Mouse (Mus musculus) limb, embryonic 10.5 days (tissue): Measurements from ENCODE around the gene Eif2b1. TPM values are rescaled to one million over a fixed set of nuclear protein-coding genes. Genes with fewer than 3 reads are reported as not detected.

ENCODE experiments used
- DNase-seq: peaks from one replicate; pipeline ENCODE4 v3.0.0-alpha.2; 2017; ENCODE audit warnings: low spot score
- H3K27ac ChIP-seq: fragments of 300-500 bp; sonication (generic); 2 replicates; pipeline ENCODE4 v1.5.1; 2016; ENCODE audit warnings: mild to moderate bottlenecking
- H3K27me3 ChIP-seq: fragments of 300-500 bp; sonication (generic); 2 replicates; pipeline ENCODE4 v1.6.1; 2016; ENCODE audit warnings: low read depth, mild to moderate bottlenecking; ENCODE audit not compliant: poor library complexity, severe bottlenecking
- H3K36me3 ChIP-seq: fragments of 300-500 bp; sonication (generic); 2 replicates; pipeline ENCODE4 v1.6.1; 2016; ENCODE audit warnings: mild to moderate bottlenecking, moderate library complexity
- H3K4me1 ChIP-seq: fragments of 300-500 bp; sonication (generic); 2 replicates; pipeline ENCODE4 v1.6.1; 2016
- H3K4me3 ChIP-seq: fragments of 300-500 bp; sonication (generic); 2 replicates; pipeline ENCODE4 v1.5.1; 2016; ENCODE audit warnings: mild to moderate bottlenecking, moderate library complexity
- H3K9me3 ChIP-seq: fragments of 300-500 bp; sonication (generic); replicated peaks from 2 replicates; pipeline ENCODE4 v1.6.1; 2016; ENCODE audit warnings: mild to moderate bottlenecking
- WGBS: fragments of 180-500 bp; shearing (Covaris S2); methylation state at CpG from one replicate; pipeline ENCODE4 v1.1.7; 2016; 5-methylcytosine and 5-hydroxymethylcytosine counted together
- polyA plus RNA-seq: library from polyadenylated mRNA; unstranded; fragments of >200 nt; fragmentation: Nextera tagmentation; extraction: Ambion mirVana; gene quantifications from 2 replicates; pipeline ENCODE4 v1.2.1, GENCODE M21; 2016

Gene Eif2b1
- polyA plus RNA-seq, 1 experiment from 2014 or later, result 89.6 TPM

DNA sequence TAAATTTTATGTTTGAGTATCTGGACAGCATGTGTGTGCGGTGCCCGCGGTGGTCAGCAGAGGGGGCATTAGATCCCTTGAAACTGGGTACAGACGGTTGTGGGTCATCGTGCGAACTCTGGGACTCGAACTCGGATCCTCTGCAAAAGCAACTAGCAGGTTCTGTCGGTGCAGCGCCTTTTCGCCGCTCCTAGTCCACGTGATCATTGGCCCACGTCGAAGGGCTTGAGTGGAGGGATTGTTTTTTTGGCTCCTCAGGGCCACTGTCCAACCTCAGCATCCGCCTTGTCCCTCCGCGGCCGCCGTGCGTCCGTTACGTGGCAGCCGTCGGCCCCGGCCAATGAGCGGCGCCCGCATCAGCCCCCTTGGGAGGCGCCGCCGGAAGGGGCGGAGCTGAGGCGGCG is 38.5 kb downstream of the Eif2b1 start, which contains the start of gene Tmed2:
Gene Tmed2 (plus strand): TSS at position 313 of the 404 bp plus-strand sequence.
- Histone ChIP-seq H3K4me3 (peak within 1 kb of the TSS; percentile 99), H3K27me3 (no peaks in the 10 kb centered on the region), H3K4me1 (peaks cover 21% of the 10 kb centered on the region), H3K27ac (peak within 1 kb of the TSS; percentile 94), H3K9me3 (no peaks in the 10 kb centered on the region), H3K36me3 (peaks cover 32% of the 10 kb centered on the region)
- under 1% methylated on average over 35 of the region's 35 CpGs for WGBS
- DNase-seq, result peak; percentile 93

DNA sequence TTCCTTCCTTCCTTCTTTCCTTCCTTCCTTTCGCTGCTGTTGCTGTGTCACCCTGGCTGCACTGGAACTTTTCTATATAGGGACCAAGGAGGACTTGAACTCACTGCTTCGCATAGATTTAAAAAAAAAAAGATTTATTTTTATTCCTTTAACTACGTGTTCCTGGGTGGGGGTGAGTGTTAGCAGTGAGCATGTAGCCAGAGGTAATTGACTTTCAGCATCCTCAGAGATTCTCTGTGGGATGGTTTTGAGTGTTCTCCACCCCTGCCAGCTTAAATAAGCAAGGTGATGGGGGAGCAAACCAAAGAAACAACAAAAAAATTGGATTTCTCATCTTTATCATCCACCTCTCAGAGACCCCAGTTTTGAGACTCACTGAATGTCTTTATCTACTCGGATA is 39.0 kb downstream of the Eif2b1 start:
- peaks cover 27% of the 10 kb centered on the region for H3K36me3 ChIP-seq
- H3K27me3 ChIP-seq, result no peaks in the 10 kb centered on the region
- H3K9me3 ChIP-seq, result no peaks in the 10 kb centered on the region
- WGBS, result 70% methylated on average over 4 of the region's 4 CpGs
- H3K4me1 ChIP-seq, result peaks cover 21% of the 10 kb centered on the region
- peak overlapping the region; percentile 94 for H3K27ac ChIP-seq
- no peak for DNase-seq
- H3K4me3 ChIP-seq, result peak overlapping the region; percentile 99

DNA sequence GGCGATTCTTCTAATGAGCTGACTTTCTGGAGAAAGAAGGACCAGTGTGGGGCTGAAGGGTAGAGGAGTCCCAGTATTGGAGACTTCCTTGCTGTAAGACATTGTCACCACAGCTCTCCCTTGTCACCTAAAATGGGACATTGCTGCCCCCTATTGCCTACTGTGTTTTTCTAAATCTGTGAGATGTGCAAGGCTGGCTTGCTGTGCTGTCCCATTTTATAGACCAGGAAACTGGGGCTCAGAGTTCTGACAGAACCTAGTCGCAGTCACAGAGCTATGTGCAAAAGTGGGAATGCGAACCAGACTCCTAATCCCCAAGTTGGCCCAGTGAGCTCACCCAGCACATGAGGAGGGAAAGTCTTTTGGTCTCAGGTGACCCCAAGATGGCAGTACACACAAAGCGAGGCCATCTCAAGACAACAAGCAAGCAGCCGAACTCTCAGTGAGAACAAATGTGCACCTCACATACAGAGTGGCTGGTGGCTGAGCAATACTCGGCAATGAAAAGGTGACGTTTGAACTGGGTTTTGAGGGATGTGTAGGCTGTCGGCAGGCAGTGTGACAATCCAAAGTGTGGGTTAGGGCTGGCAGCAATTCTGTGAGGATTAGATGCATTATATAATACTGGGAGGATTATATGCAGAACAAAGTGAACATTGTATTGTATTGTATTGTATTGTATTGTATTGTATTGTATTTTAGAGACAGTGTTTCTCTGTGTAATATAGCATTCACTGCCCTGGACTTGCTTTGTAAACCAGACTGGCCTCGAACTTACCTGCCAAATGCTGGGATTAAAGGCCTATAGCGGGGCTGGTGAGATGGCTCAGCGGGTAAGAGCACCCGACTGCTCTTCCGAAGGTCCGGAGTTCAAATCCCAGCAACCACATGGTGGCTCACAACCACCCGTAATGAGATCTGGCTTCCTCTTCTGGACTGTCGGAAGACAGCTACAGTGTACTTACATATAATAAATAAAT is 39.8 kb downstream of the Eif2b1 start:
- no peaks in the 10 kb centered on the region for H3K9me3 ChIP-seq
- no peak for DNase-seq
- 81% methylated on average over 16 of the region's 16 CpGs for WGBS

DNA sequence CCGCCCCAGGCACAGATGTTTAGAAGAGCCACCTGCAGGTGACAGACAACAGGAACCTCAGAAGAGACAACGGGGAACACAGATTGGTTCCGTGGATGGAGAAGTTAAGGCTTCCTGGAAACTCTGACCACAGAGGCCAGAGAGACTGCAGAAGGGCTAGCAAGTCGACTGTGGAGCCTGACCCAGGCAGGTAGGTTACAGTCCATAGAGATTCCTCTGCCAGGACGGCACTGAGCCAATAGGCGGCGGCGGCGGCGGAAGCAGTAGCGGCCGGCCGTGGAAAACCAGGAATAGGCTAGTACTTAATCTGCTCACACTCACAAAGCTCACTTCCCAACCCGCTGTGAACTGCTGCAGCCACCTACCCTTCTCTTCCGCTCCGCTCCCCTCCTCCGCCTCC is 42.2 kb downstream of the Eif2b1 start:
- H3K36me3 ChIP-seq, result no peaks in the 10 kb centered on the region
- peak overlapping the region; percentile 40 for H3K4me3 ChIP-seq
- DNase-seq, result peak; percentile 59
- no peaks in the 10 kb centered on the region for H3K27me3 ChIP-seq
- 3% methylated on average over 17 of the region's 17 CpGs for WGBS
- H3K9me3 ChIP-seq, result no peaks in the 10 kb centered on the region
- H3K4me1 ChIP-seq, result peaks cover 22% of the 10 kb centered on the region
- H3K27ac ChIP-seq, result peak overlapping the region; percentile 66

More for the DNA sequence above, 39.8 kb downstream of the Eif2b1 start:
- H3K4me3 ChIP-seq, result no peak overlapping the region
- H3K27ac ChIP-seq, result no peak overlapping the region
- H3K27me3 ChIP-seq, result no peaks in the 10 kb centered on the region
- peaks cover 19% of the 10 kb centered on the region for H3K36me3 ChIP-seq
- peaks cover 21% of the 10 kb centered on the region for H3K4me1 ChIP-seq

DNA sequence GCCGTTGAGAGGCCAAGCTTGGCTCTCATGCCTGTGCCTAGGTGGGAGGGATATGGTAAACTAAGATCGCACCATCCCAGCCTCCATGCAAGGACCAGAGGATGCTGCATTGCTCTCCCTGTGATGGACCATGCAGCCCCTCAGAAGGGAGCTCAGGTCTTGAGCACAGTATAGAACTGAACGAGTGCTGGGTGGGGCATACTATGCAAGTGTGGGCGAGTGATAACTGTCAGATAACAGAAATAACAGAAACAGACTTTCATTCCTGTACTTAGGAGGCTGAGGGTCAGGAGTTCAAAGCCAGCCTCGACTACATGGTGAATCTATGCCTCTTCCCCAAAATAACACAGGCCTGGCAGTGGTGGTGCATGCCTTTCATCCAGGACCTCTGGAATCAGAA is 43.9 kb downstream of the Eif2b1 start:
- Histone ChIP-seq H3K27me3 (no peaks in the 10 kb centered on the region), H3K9me3 (no peaks in the 10 kb centered on the region), H3K27ac (no peak overlapping the region), H3K4me3 (no peak overlapping the region), H3K4me1 (peaks cover 29% of the 10 kb centered on the region), H3K36me3 (no peaks in the 10 kb centered on the region)
- no peak for DNase-seq
- whole genome bisulfite sequencing, result 79% methylated on average over 5 of the region's 5 CpGs

DNA sequence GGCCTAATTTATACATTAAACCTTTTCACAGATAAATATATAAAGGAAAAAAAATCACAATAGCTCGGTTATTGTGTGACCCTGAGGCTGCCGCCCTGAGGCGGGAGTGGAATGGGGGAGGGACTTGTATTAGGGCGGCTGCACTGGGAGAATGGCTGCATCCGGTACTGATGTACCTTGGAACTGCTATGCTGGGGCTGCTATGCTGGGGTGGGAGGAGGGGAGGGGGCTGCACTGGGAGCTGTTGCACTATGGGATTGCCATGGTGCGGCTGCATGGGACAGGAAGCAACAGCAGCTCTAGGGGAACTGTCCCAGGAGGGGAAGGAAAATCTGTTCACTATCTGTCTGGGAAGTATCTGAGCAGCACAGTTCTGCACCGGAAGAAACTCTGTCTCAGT is 46.5 kb downstream of the Eif2b1 start:
- H3K27ac ChIP-seq, result peak overlapping the region; percentile 92; the same call in 1 of the 2 replicates
- peaks cover 3% of the 10 kb centered on the region; the same call in 1 of the 2 replicates for H3K36me3 ChIP-seq
- H3K27me3 ChIP-seq, result no peaks in the 10 kb centered on the region
- 50% methylated on average over 7 of the region's 7 CpGs for WGBS
- H3K9me3 ChIP-seq, result no peaks in the 10 kb centered on the region
- peaks cover 50% of the 10 kb centered on the region for H3K4me1 ChIP-seq
- peak overlapping the region; percentile 76; the same call in 1 of the 2 replicates for H3K4me3 ChIP-seq
- DNase-seq, result peak; percentile 53

DNA sequence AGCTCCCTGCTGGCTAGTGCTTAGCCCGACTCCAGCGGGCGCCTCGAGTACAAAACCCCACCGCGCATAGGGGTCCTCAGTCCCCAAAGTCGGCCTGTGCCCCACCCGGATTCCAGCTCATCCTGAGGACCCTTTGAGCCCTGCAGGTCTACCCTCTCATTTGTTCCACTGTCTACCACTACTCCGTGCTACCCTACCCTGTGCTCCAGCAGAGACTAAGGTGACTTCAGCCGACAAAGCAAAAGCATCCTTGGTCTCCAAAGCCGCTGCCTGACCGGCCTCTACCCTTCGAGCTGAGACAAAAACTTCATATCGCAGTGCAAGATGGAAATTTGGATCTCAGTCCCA is 47.4 kb downstream of the Eif2b1 start:
- Histone ChIP-seq H3K9me3 (no peaks in the 10 kb centered on the region), H3K4me3 (peak overlapping the region; percentile 76), H3K4me1 (peaks cover 44% of the 10 kb centered on the region), H3K27me3 (no peaks in the 10 kb centered on the region), H3K27ac (peak overlapping the region; percentile 92), H3K36me3 (peaks cover 9% of the 10 kb centered on the region)
- no peak for DNase-seq
- 13% methylated on average over 14 of the region's 14 CpGs for WGBS

DNA sequence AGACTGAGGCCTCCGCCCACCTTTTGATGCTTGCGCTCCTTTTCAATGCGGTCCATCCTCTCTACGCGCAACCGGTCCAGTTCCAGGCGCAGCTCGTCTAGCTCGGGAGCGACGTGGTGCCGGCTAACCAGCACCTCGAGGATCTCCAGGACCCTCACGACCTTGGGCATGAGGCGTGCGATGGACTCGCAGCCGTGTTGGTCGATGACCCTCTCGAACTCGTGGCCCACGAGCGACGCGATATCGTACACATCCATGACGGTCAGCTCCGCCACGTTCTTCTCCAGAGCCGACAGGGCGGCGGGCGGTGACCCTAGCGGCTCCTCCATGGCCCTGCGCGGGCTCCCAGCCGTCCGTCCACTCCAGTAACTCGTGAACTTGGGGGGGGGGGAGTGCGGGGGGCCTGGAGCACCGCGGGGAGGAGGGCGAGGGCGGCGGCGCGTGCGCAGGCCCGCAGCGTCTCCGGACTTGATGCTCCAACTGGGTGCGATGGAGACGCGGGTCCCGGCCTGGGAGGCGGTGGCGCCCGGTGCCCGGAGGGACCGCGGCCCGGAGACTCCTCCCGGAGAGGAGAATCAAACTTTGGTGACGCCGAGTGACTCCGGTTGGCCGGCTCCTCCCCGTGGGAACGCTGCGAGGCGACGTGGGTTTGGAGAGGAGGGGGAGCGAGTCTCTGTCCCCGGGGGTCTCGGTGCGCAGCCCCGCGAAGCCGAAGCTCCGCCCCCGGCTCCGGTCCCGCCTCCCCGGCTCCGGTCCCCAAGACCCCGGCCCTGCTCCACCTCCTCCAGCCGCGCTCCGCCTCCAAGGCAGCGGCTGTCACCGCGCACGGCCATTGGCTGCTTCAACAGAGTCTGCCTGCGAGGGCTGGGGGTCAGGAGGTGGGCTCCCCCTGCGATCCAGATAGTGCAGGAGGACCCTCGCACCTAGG is 48.0 kb downstream of the Eif2b1 start, which contains the start of gene Rilpl1:
Gene Rilpl1 (minus strand): TSS at position 737 of the 928 bp plus-strand sequence.
- H3K4me1 ChIP-seq, result peaks cover 42% of the 10 kb centered on the region

DNA sequence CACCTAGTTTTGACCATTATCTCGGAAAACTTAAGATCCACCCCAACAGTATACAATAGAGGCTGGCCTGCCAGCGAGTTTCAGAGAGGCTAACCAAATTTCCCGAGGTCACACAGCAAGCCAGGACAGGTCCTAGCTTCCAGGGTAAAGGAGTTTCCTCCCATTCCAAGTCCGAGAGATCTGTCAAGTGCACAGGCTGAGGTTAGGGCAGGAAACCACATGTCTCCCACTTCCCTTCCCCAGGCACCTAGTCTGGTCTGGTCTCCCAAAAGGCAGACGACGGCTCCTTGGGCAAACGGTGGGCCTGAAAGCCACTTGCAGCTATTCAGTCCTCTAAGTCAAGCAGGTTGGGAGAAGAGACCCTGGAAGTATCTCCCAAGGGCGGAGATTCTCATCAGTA is 49.2 kb downstream of the Eif2b1 start:
- peak overlapping the region; percentile 92 for H3K27ac ChIP-seq
- peaks cover 26% of the 10 kb centered on the region for H3K36me3 ChIP-seq
- peaks cover 42% of the 10 kb centered on the region for H3K4me1 ChIP-seq
- DNase-seq, result no peak
- no peaks in the 10 kb centered on the region for H3K27me3 ChIP-seq
- 54% methylated on average over 8 of the region's 8 CpGs for WGBS
- peak overlapping the region; percentile 76 for H3K4me3 ChIP-seq
- no peaks in the 10 kb centered on the region for H3K9me3 ChIP-seq

More for the DNA sequence above, 48.0 kb downstream of the Eif2b1 start, which contains the start of gene Rilpl1:
- Histone ChIP-seq H3K9me3 (no peaks in the 10 kb centered on the region), H3K27me3 (no peaks in the 10 kb centered on the region), H3K4me3 (peak within 1 kb of the TSS; percentile 76), H3K36me3 (peaks cover 16% of the 10 kb centered on the region), H3K27ac (peak within 1 kb of the TSS; percentile 92)
- WGBS, result under 1% methylated on average over 96 of the region's 96 CpGs
- DNase-seq, result peak; percentile 93

DNA sequence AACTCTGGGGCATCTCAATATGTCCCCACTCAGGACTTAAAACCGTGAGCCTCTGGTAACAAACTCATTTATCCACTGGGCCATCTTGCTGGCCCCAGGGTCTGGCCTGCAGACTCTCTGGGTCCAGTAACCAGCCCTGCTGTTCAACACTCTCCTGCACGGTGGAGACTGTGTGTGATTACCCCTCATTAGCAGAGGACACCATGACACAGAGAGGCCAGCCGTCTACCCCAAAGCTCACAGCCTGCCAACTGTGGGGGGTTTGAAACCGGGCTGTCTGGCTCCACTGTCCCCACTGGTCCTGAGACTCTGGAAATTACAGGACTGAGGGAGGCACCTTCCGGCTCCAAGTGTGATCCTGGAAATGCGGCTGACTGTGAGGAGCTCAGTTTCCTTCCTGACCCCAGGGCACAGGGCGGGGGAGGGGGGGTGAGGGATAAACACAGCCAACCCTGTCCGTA is 49.7 kb downstream of the Eif2b1 start:
- peak overlapping the region; percentile 92 for H3K27ac ChIP-seq
- peaks cover 31% of the 10 kb centered on the region for H3K36me3 ChIP-seq
- peaks cover 42% of the 10 kb centered on the region for H3K4me1 ChIP-seq
- peak; percentile 34 for DNase-seq
- H3K27me3 ChIP-seq, result no peaks in the 10 kb centered on the region
- no peaks in the 10 kb centered on the region for H3K9me3 ChIP-seq
- 20% methylated on average over 8 of the region's 8 CpGs for WGBS
- peak overlapping the region; percentile 76 for H3K4me3 ChIP-seq

DNA sequence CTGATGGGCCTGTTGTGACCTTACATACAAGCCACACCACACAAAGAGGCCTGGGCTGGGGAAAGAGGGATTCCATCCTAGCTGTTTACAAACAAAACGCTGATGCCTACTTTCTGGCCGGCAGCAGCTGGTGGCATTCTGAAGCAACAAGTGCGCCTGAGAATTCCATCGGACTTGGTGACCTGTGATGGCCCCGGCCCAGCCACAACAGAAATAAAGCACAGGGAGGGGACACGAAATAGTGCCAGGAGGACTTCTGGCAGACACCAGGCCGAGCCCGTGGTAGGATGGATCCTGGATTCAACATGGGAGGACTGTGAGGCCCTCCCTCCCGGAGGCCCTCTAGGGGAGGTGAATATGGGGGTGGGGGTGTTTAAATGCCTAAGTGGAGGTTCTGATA is 50.1 kb downstream of the Eif2b1 start:
- H3K27me3 ChIP-seq, result no peaks in the 10 kb centered on the region
- peak overlapping the region; percentile 92 for H3K27ac ChIP-seq
- WGBS, result 41% methylated on average over 9 of the region's 9 CpGs
- H3K4me3 ChIP-seq, result peak overlapping the region; percentile 76
- H3K4me1 ChIP-seq, result peaks cover 42% of the 10 kb centered on the region
- no peak for DNase-seq
- peaks cover 35% of the 10 kb centered on the region for H3K36me3 ChIP-seq
- no peaks in the 10 kb centered on the region for H3K9me3 ChIP-seq

DNA sequence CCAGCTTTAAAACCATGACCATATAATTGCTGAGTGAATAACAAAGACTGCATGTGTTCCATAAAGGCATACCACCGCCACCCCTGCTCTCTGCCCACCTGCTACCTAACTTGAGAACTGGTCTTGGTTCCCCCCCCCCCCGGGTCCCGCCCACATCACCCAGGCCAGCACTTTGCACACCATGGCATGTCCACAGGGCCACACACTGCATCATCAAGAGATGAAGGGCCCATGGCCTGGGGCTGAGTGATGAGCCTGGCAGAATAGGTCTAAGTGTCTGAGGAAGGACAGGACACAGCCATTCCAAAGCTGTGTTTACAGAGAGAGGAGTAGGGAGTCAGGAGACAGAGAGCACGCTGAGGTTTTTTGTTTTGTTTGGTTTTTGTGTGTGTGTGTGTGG is 50.6 kb downstream of the Eif2b1 start:
- Histone ChIP-seq H3K27ac (peak overlapping the region; percentile 92; the same call in 1 of the 2 replicates), H3K4me1 (peaks cover 42% of the 10 kb centered on the region), H3K4me3 (peak overlapping the region; percentile 76), H3K27me3 (no peaks in the 10 kb centered on the region), H3K36me3 (peaks cover 40% of the 10 kb centered on the region), H3K9me3 (no peaks in the 10 kb centered on the region)
- 79% methylated on average over 4 of the region's 4 CpGs for WGBS
- DNase-seq, result no peak
